Mouse (Mus musculus): ENCODE results near the gene Ptprd.

Gene Ptprd

GRCm38 (mm10) chr4:78211529-78212494 lies at the start of gene Ptprd:
Gene Ptprd, minus strand, starts transcription at chr4:78211961.
- DNase-seq (ENCODE audit: extremely low read depth, low read depth, low spot score): no peak

DNA sequence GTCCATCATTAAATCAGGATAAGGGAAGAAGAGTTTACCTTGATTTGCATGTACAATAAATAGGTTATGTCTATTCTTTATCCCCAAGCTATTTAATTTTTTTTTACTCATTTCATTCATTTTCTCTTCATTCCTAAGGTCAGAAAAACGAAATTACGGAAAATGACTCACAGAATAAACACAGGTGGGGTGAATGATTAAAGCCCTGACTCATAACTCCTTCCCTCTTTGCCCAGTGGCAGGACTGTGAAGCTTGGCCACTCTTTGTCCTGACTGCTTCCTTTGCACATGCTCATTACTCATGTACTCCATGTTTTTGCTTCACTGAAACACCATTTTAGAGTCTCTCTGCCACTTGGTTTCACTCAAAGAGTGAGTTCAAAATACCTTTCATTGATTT lies 24.1 kb upstream of the Ptprd start:
- DNase-seq (ENCODE audit: extremely low read depth, low read depth, low spot score): no peak

- no peak for DNase-seq (ENCODE audit: extremely low read depth, low read depth, low spot score)
These were observed 23.6 kb upstream of the Ptprd start for GRCm38 (mm10) chr4:78235316-78235715.

GRCm38 (mm10) chr4:78234681-78235080 lies 22.9 kb upstream of the Ptprd start:
- DNase-seq (ENCODE audit: extremely low read depth, low read depth, low spot score): no peak

- no peak for DNase-seq (ENCODE audit: extremely low read depth, low read depth, low spot score)
These were observed 2.2 kb upstream of the Ptprd start for GRCm38 (mm10) chr4:78213949-78214348.

- DNase-seq (ENCODE audit: extremely low read depth, low read depth, low spot score): no peak
These were observed 1.2 kb upstream of the Ptprd start for GRCm38 (mm10) chr4:78212941-78213340.

GRCm38 (mm10) chr4:78210878-78211528 lies 758 bp downstream of the Ptprd start:
- DNase-seq (ENCODE audit: extremely low read depth, low read depth, low spot score): no peak

DNA sequence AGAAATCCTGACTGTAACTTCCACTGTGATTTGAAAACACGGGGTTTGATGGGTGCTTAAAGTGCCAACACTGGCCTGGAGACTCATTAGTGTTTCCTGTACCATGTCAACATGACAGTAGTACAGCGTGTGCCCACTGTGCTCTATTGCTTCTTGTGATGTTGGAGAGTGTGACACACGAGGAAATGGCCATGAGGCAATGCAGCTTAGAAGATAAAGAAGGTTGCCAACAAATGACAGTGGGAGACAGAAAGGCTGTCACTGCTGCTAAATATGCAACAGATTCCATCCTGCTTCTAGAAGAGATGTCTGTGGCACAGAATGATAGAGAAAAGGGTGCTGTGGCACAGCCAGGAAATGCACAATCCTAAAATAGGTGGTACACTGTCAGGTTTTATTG lies 6.7 kb downstream of the Ptprd start:
- DNase-seq (ENCODE audit: extremely low read depth, low read depth, low spot score): no peak

DNA sequence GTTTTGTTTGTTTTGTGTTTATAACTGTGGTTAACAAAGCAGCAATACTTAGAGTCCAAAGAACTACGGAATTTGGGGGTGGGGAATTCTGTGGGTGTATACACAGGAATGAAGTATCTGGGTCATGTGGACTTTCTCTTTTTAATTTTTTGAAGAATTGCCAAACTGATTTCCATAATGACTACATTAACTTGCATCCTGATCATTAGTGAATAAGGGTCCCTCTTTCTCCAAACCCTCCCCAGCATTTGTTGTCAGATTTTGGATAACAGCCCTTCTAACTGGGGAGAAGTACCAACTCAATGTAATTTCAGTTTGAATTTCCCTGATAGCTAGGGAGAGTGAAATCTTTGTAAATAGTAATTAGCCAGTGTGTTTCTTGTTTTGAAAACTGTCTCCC lies 43.3 kb downstream of the Ptprd start:
- DNase-seq (ENCODE audit: extremely low read depth, low read depth, low spot score): no peak

- no peak for DNase-seq (ENCODE audit: extremely low read depth, low read depth, low spot score)
These were observed 51.3 kb downstream of the Ptprd start for GRCm38 (mm10) chr4:78160451-78160850.

GRCm38 (mm10) chr4:78150561-78150960 lies 61.2 kb downstream of the Ptprd start:
- DNase-seq (ENCODE audit: extremely low read depth, low read depth, low spot score): no peak

GRCm38 (mm10) chr4:78142767-78143148 lies 69.0 kb downstream of the Ptprd start:
- DNase-seq (ENCODE audit: extremely low read depth, low read depth, low spot score): no peak

- DNase-seq (ENCODE audit: extremely low read depth, low read depth, low spot score): no peak
These were observed 69.5 kb downstream of the Ptprd start for GRCm38 (mm10) chr4:78142088-78142766.

GRCm38 (mm10) chr4:78110898-78111297 lies 100.9 kb downstream of the Ptprd start:
- no peak for DNase-seq (ENCODE audit: extremely low read depth, low read depth, low spot score)

GRCm38 (mm10) chr4:78097526-78097925 lies 114.2 kb downstream of the Ptprd start:
- DNase-seq (ENCODE audit: extremely low read depth, low read depth, low spot score): no peak

DNA sequence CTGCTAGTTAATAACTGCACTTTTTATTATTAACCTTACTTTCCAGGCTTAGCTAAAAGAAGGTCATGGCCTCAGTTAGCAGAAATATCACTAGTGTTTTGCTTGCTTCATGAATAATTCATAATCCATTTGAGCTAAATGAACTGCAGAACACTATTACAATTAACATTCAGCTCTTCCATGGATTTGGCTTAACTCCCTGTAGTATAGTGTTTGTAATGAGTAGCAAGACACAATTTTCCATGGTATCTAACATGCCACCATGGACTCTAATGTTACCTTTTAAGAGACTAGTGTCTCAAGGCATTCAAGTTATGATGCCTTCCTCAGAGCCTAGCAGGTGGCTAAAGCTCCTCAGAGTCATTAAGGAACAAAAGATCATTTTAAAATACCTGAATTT lies 129.0 kb downstream of the Ptprd start:
- DNase-seq (ENCODE audit: extremely low read depth, low read depth, low spot score): no peak

DNA sequence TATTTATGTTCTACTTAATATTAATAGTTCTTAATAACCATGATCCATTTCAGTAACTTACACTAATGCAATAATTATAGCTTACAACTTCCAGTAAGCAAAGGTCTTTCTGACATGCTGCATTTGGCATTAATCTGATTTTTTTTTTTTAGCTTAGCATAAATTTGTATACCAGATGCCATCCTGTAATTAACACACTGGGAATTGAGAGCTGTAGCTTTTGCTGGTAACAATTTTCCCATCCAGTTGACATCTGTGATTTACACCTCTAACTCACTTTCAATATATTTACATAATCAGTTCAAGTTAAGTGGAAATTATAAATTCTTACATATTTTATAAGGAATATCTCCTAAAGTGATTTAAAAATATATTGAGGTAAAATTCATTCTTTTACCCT lies 134.3 kb downstream of the Ptprd start:
- DNase-seq (ENCODE audit: extremely low read depth, low read depth, low spot score): no peak

DNA sequence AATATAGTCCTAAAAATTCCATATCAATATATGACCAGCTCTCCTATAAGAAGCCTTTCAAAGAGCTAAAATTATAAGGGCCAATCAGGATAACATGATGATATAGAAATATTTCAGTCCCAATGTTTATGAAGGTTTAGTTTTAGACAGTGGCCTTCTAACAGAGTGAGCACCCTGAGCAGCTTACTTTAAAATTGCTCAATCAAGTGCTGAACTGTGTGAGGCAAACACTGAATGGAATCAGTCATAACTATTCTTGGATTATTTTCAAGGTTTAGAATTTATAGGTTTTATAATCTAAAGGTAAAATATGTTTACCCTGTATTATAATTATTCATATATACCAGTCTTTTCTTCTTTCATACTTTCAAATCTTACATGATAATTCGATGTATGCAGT lies 134.7 kb downstream of the Ptprd start:
- DNase-seq (ENCODE audit: extremely low read depth, low read depth, low spot score): no peak

- no peak for DNase-seq (ENCODE audit: extremely low read depth, low read depth, low spot score)
These were observed 173.4 kb downstream of the Ptprd start for GRCm38 (mm10) chr4:78038401-78038800.

GRCm38 (mm10) chr4:78002065-78002464 lies 209.7 kb downstream of the Ptprd start:
- no peak for DNase-seq (ENCODE audit: extremely low read depth, low read depth, low spot score)

DNA sequence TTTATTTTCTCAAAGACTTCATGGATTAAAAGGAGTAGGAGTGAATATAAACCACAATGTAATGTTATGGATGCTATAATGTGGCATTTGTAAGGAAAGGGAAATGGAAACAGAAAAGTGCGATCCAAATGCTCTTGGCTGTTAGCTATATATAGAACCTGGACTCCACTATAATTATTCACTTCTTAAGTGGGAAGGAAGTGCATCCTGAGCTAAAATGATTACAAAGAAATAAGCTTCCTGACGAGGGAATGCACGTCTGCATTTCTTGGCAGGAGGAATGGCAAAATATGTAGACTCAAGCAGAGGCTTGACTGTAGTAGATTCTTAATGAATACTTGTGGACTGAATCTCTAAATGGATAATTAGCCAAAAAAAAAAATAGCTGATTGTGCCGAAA lies 219.1 kb downstream of the Ptprd start:
- DNase-seq (ENCODE audit: extremely low read depth, low read depth, low spot score): no peak

DNA sequence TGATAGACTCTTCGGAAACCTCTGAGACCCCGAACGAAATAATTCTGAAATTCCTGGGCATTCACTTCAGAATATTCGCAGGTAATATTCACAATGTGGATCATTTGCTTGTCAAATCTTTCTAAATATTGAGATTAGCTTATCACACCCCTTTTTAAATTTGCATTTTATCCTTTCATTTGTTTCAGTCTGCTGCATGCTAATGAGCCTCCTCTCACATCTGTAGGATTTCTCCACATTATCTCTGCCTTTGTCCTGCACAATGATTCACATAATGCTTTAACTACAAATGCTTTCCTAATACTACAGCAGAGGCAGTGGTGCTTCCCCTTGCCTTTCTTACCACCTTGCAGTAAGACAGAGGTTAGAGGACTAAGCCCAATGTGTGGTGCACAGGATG lies 229.7 kb downstream of the Ptprd start:
- DNase-seq (ENCODE audit: extremely low read depth, low read depth, low spot score): no peak
